Mouse (Mus musculus): ENCODE results near the gene Ap2b1.
A peak's percentile ranks its signal among the peaks of the same experiment; 100 is the strongest.

Ap2b1 gene

DNA sequence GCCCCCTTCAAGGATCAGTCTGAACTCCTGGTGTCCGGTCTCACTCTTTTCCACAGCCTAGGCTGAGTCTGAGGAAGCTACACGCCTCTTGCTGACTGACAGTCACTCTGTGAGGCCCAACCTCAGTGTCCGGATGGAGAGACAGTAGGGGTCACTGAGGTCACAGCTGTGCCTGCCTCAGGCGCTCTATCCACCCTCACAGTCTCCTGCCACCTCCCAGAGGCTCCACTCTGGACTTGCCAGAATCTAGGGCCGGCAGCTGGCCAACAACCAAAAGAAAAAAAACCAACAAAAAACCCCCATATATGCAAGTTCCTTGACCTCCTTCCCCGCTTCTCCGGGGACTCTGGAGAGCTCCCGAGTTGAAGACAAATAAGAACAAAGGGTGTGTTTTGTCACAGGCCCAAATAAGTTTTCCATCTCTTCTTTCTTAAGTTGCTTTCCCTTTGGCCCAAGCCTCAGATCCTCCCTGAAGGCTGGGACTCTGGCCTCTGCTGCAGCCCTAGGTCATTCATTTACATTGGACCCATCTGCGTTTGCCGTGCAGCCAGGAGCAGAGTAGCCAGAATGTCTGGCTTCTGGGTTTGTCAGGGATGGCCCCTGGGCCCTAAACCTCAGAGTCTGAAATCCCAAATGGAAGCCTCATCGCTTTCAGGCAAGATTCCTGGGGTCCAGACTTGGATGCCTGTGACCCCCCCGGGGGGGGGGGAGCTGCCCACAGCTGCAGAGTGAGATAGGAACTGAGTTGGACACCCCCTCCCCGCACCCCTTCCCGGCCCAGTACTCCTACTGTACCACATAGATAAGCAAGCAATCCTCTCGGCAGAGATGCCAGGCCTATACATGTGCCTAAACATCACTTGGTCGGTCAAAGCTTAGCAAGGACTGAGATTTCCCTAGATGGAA is 149.4 kb downstream of the Ap2b1 start:
- peak; percentile 37 for DNase-seq

DNA sequence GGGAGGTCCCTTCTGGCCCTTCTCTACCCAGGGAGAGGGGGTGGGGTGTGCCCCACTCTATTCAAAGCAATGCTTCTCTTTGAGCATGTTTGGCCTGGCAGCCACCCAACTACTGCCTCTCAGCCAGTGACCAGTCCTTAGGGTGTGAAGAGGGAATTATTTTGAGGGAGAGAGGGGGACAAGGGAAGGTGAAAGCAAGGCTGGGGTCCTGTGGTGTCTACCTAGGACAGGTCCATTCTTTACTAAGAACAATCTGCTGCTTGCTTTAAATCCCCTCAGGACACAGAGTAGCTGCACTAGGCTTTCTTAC is 150.1 kb downstream of the Ap2b1 start:
- DNase-seq, result peak; percentile 37

DNA sequence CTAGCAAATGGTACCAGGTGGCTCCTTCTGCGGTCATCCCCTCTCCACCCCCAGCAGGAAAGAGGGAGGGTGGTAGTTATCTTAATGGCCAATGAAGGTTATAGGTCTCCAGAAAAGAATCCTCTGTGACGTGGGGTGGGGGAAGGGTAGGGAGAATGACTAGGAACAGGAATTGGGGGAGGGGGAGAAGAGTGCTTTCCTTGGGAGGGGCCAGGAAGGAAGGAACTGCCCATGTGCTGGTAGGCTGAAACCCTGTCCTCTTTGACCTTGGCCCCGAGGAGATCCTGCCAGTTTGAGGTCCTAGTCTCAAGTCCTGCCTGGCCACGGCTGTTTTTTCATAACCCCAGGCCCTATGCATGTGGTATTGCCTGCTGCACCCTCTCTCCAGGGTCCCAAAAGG is 150.5 kb downstream of the Ap2b1 start:
- no peak for DNase-seq

DNA sequence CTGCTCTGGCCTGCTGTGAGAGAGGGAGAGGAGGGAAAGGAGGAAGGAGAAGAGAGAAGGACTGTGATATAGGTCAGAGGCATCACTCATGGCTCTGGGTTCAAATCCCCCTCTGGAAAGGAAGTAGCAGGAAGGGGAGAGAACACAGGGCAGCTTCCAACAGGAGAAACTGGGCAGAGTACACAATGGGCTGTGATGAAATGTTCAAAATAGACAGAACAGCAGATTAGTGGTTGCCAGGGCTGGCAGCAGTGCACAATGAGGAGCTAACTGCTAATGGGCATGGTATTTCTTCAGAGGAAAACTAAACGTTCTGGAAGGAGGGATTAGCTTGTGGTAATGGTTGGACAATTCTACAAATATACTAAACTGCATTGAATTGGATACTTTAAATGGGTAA is 151.7 kb downstream of the Ap2b1 start:
- no peak for DNase-seq

DNA sequence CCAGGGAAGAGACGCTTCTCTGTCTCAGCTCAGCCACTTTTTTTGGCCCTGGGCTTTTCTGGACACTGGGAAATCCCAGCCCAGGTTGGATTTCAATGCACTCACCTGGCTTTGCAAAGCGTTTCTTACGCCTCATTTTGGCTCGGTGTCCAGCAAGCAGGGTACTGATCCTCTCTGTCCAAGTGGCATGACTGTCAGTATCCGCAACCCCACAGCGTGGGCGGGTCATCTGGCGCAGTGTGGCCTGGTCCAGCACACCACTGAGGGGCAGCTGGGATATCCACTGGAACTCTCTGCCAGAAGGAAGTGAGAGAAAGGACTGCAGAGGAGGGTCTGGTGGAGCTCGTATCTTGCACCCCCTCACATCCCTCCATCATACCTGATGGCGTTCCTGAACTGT is 152.5 kb downstream of the Ap2b1 start:
- DNase-seq, result no peak

DNA sequence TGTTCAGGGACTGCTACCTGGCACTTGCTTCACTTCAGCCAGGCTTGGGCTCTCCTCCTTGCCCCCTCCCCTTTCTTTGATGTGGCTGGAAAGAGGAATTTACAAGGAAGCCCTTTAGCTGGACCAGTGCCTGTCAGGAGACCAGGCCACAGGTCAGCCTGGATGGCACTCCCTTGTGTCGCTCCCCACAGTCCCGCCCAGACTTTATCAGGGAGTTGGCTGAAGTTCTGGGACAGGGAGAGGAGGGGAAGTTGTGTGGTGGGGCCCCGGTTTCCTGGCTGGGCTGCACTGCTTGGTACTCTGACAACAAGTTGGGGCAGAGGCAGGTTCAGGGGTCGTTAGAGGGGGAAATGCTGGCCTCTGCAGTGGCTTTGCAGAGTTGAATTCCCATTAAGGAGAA is 155.7 kb downstream of the Ap2b1 start:
- no peak for DNase-seq
